In the genomic region with DNA sequence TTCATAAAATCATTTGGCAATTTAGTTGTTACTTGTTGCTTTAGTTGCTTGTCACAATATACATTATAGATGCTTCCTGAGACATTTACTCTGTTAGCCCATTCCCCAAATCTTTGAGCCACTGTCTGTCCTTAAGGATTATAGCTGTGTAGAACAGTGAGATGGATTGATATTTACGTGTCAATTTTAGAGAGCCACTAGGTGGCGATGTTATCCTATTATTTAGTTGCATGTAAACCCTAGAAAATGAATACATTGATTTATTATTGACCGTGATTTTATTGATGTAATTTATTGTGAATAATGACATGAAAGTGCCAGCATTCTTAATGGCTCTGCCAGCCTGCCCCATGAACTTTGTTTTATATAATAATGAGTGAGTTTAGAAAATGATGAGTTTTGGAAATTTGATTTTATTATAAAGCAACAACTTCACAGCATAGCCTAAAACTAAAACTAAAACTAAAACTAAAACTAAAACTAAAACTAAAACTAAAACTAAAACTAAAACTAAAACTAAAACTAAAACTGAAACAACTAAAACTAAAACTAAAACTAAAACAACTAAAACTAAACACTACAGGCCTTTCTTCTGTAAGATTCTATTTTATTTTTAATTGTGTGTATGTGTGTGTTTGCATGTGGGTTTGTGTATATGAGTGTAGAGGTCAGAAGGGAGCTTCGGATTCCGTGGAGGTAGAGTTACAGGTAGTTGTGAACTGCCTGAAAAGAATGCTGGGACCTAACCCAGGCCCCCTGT, we compare ENCODE assay signal across 8 mouse cellular contexts.
DNase-seq lines count a peak whose midpoint lies in the region; ATAC-seq lines count a peak whose summit lies in the region.

No protein-coding gene starts in this region.

- WGBS in heart, embryonic 12.5 days = 20% methylated on average over 5 of the region's 5 CpGs
- 20% methylated on average over 5 of the region's 5 CpGs for WGBS in midbrain, embryonic 13.5 days

- intact Hi-C loops in heart, postnatal 10 days (cut with DNase I) = loop anchor here (1.0 to 10.0 kb wide), 4 partner anchors 172 to 1071 kb away; no protein-coding TSS in a partner anchor

- ATAC-seq in heart, embryonic 12.5 days (ENCODE audit: insufficient number of reproducible peaks, low FRiP score) = no peak
- peak; percentile 46 for ATAC-seq in midbrain, embryonic 13.5 days

- H3K4me2 ChIP-seq in heart, embryonic 12.5 days = no peak overlapping the region
- no peak overlapping the region for H3K4me2 ChIP-seq in midbrain, embryonic 13.5 days (replicated peaks)

- H3K27me3 ChIP-seq in heart, embryonic 12.5 days (replicated peaks) = no peaks in the 10 kb centered on the region
- 0 out of 2 replicates have a peak, but pooled peaks cover 4% of the 10 kb centered on the region for H3K27me3 ChIP-seq in midbrain, embryonic 13.5 days

- H3K36me3 ChIP-seq in heart, embryonic 12.5 days = no peaks in the 10 kb centered on the region
- H3K36me3 ChIP-seq in midbrain, embryonic 13.5 days = no peaks in the 10 kb centered on the region

- no peak overlapping the region for H3K9ac ChIP-seq in heart, embryonic 12.5 days
- no peak overlapping the region for H3K9ac ChIP-seq in midbrain, embryonic 13.5 days (replicated peaks)

- H3K4me1 ChIP-seq in heart, embryonic 12.5 days (replicated peaks) = no peaks in the 10 kb centered on the region
- peaks cover 7% of the 10 kb centered on the region; the same call in 1 of the 2 replicates for H3K4me1 ChIP-seq in midbrain, embryonic 13.5 days (replicated peaks)

- no peak overlapping the region for H3K4me3 ChIP-seq in heart, embryonic 12.5 days
- H3K4me3 ChIP-seq in midbrain, embryonic 13.5 days (replicated peaks) = no peak overlapping the region

- no peak overlapping the region for H3K27ac ChIP-seq in heart, embryonic 12.5 days (ENCODE audit: poor library complexity, severe bottlenecking)
- H3K27ac ChIP-seq in midbrain, embryonic 13.5 days = no peak overlapping the region

- H3K9me3 ChIP-seq in heart, embryonic 12.5 days (replicated peaks) = no peaks in the 10 kb centered on the region
- H3K9me3 ChIP-seq in midbrain, embryonic 13.5 days = no peaks in the 10 kb centered on the region

- peak; percentile 49 to 74 for DNase-seq in heart, postnatal 10 days
- DNase-seq in A20 (ENCODE audit: low read depth, low spot score) (peak; percentile 69), NIH3T3 (ENCODE audit: low read depth) (peak; percentile 85)
- peak; percentile 73 for DNase-seq in embryo, embryonic 11 days
- peak; percentile 78 for DNase-seq in kidney, adult 9 months
- DNase-seq in yolk sac, embryonic 10.5 days (ENCODE audit: low spot score) = no peak
